Mouse (Mus musculus): ENCODE measurements at regions not wholly inside any gene's neighbourhood (a gene's known extent, or its start where the extent isn't known, plus 50 kb on each side); places are given as distances from the start of the nearest gene placed in this dataset.
"Not testable (repeated sequence)": the region's sequence is repeated elsewhere in the genome, so short reads cannot be mapped to it uniquely, and the experiment has no call there.

GRCm38 (mm10) chr15:5951661-5952060 is 347.9 kb upstream of the Dab2 start:
- not testable (repeated sequence) for DNase-seq; H3K4me2 ChIP-seq; H3K27ac ChIP-seq; H3K27me3 ChIP-seq; ATAC-seq (ENCODE audit: low read depth); H3K9me3 ChIP-seq (replicated peaks); H3K36me3 ChIP-seq; H3K9ac ChIP-seq; H3K4me3 ChIP-seq (replicated peaks); H3K4me1 ChIP-seq (replicated peaks)
- 55% methylated on average over 2 of the region's 2 CpGs for WGBS (ENCODE audit: insufficient replicate concordance)

GRCm38 (mm10) chr15:5953106-5953505 is 346.5 kb upstream of the Dab2 start:
- Histone ChIP-seq H3K36me3 (no peaks in the 10 kb centered on the region), H3K27ac (no peak overlapping the region), H3K9me3 (replicated peaks) (no peaks in the 10 kb centered on the region), H3K4me2 (no peak overlapping the region), H3K9ac (no peak overlapping the region), H3K4me3 (replicated peaks) (no peak overlapping the region), H3K27me3 (no peaks in the 10 kb centered on the region), H3K4me1 (replicated peaks) (no peaks in the 10 kb centered on the region)
- no peak for ATAC-seq (ENCODE audit: low read depth)
- DNase-seq, result no peak

GRCm38 (mm10) chr15:5991351-5992065 is 308.1 kb upstream of the Dab2 start:
- no peak overlapping the region for H3K27ac ChIP-seq
- WGBS (ENCODE audit: insufficient replicate concordance), result 50% methylated on average over 5 of the region's 5 CpGs
- H3K9ac ChIP-seq, result no peak overlapping the region
- no peaks in the 10 kb centered on the region for H3K4me1 ChIP-seq (replicated peaks)
- no peak overlapping the region for H3K4me3 ChIP-seq (replicated peaks)
- no peaks in the 10 kb centered on the region for H3K27me3 ChIP-seq
- no peaks in the 10 kb centered on the region for H3K9me3 ChIP-seq (replicated peaks)
- DNase-seq (no peak), ATAC-seq (ENCODE audit: low read depth) (no peak)
- no peak overlapping the region for H3K4me2 ChIP-seq
- H3K36me3 ChIP-seq, result no peaks in the 10 kb centered on the region

- H3K9me3 ChIP-seq (replicated peaks); H3K9ac ChIP-seq; H3K4me2 ChIP-seq; H3K27ac ChIP-seq; H3K27me3 ChIP-seq; ATAC-seq (ENCODE audit: low read depth); H3K4me3 ChIP-seq (replicated peaks); DNase-seq; H3K4me1 ChIP-seq (replicated peaks); H3K36me3 ChIP-seq: not testable (repeated sequence)
- 57% methylated on average over 1 of the region's 1 CpGs for WGBS (ENCODE audit: insufficient replicate concordance)
These were observed 307.4 kb upstream of the Dab2 start for GRCm38 (mm10) chr15:5992146-5992545.

- H3K27me3 ChIP-seq, result no peaks in the 10 kb centered on the region
- H3K4me3 ChIP-seq (replicated peaks), result no peak overlapping the region
- no peak overlapping the region for H3K9ac ChIP-seq
- H3K4me1 ChIP-seq (replicated peaks), result no peaks in the 10 kb centered on the region
- H3K4me2 ChIP-seq, result no peak overlapping the region
- ATAC-seq (ENCODE audit: low read depth), result no peak
- no peaks in the 10 kb centered on the region for H3K36me3 ChIP-seq
- H3K27ac ChIP-seq, result no peak overlapping the region
- H3K9me3 ChIP-seq (replicated peaks), result no peaks in the 10 kb centered on the region
- DNase-seq, result no peak
- 67% methylated on average over 1 of the region's 1 CpGs for WGBS (ENCODE audit: insufficient replicate concordance)
These were observed 298.8 kb upstream of the Dab2 start for GRCm38 (mm10) chr15:6000816-6001215.

GRCm38 (mm10) chr15:6001394-6001793 is 298.2 kb upstream of the Dab2 start:
- H3K4me2 ChIP-seq, result no peak overlapping the region
- no peaks in the 10 kb centered on the region for H3K4me1 ChIP-seq (replicated peaks)
- no peak overlapping the region for H3K9ac ChIP-seq
- H3K36me3 ChIP-seq, result no peaks in the 10 kb centered on the region
- no peak overlapping the region for H3K4me3 ChIP-seq (replicated peaks)
- ATAC-seq (ENCODE audit: low read depth) (no peak), DNase-seq (no peak)
- WGBS (ENCODE audit: insufficient replicate concordance), result 61% methylated on average over 1 of the region's 1 CpGs
- no peaks in the 10 kb centered on the region for H3K27me3 ChIP-seq
- no peaks in the 10 kb centered on the region for H3K9me3 ChIP-seq (replicated peaks)
- no peak overlapping the region for H3K27ac ChIP-seq

- H3K36me3 ChIP-seq, result no peaks in the 10 kb centered on the region
- DNase-seq, result no peak
- H3K27me3 ChIP-seq, result no peaks in the 10 kb centered on the region
- H3K9me3 ChIP-seq (replicated peaks), result no peaks in the 10 kb centered on the region
- ATAC-seq (ENCODE audit: low read depth), result no peak
- WGBS (ENCODE audit: insufficient replicate concordance), result 59% methylated on average over 1 of the region's 1 CpGs
- no peak overlapping the region for H3K4me3 ChIP-seq (replicated peaks)
- no peak overlapping the region for H3K9ac ChIP-seq
- no peaks in the 10 kb centered on the region for H3K4me1 ChIP-seq (replicated peaks)
- no peak overlapping the region for H3K27ac ChIP-seq
- H3K4me2 ChIP-seq, result no peak overlapping the region
These were observed 284.6 kb upstream of the Dab2 start for GRCm38 (mm10) chr15:6014982-6015381.

GRCm38 (mm10) chr15:6016637-6017049 is 282.9 kb upstream of the Dab2 start:
- Histone ChIP-seq H3K4me2 (no peak overlapping the region), H3K9ac (no peak overlapping the region), H3K9me3 (replicated peaks) (no peaks in the 10 kb centered on the region), H3K4me1 (replicated peaks) (no peaks in the 10 kb centered on the region), H3K36me3 (no peaks in the 10 kb centered on the region), H3K27ac (no peak overlapping the region), H3K27me3 (no peaks in the 10 kb centered on the region), H3K4me3 (replicated peaks) (no peak overlapping the region)
- 59% methylated on average over 5 of the region's 5 CpGs for WGBS (ENCODE audit: insufficient replicate concordance)
- ATAC-seq (ENCODE audit: low read depth), result no peak
- DNase-seq, result no peak

- 56% methylated on average over 4 of the region's 4 CpGs for whole genome bisulfite sequencing (ENCODE audit: insufficient replicate concordance)
These were observed 274.0 kb upstream of the Dab2 start for GRCm38 (mm10) chr15:6025543-6025942.

GRCm38 (mm10) chr15:6029214-6029613 is 270.4 kb upstream of the Dab2 start:
- WGBS (ENCODE audit: insufficient replicate concordance), result 43% methylated on average over 1 of the region's 1 CpGs
- H3K9ac ChIP-seq, result no peak overlapping the region
- no peak for DNase-seq
- H3K4me3 ChIP-seq (replicated peaks), result no peak overlapping the region
- H3K9me3 ChIP-seq (replicated peaks), result no peaks in the 10 kb centered on the region
- no peaks in the 10 kb centered on the region for H3K4me1 ChIP-seq (replicated peaks)
- H3K27ac ChIP-seq, result no peak overlapping the region
- no peak for ATAC-seq (ENCODE audit: low read depth)
- H3K27me3 ChIP-seq, result no peaks in the 10 kb centered on the region
- no peak overlapping the region for H3K4me2 ChIP-seq
- H3K36me3 ChIP-seq, result no peaks in the 10 kb centered on the region

More at GRCm38 (mm10) chr15:6025543-6025942, 274.0 kb upstream of the Dab2 start:
- Histone ChIP-seq H3K9me3 (replicated peaks) (no peaks in the 10 kb centered on the region), H3K27ac (no peak overlapping the region), H3K9ac (no peak overlapping the region), H3K4me1 (replicated peaks) (no peaks in the 10 kb centered on the region), H3K27me3 (no peaks in the 10 kb centered on the region), H3K36me3 (no peaks in the 10 kb centered on the region), H3K4me3 (replicated peaks) (no peak overlapping the region), H3K4me2 (no peak overlapping the region)
- ATAC-seq (ENCODE audit: low read depth) (no peak), DNase-seq (no peak)

GRCm38 (mm10) chr15:6030396-6030795 is 269.2 kb upstream of the Dab2 start:
- no peaks in the 10 kb centered on the region for H3K27me3 ChIP-seq
- ATAC-seq (ENCODE audit: low read depth), result no peak
- no peaks in the 10 kb centered on the region for H3K9me3 ChIP-seq (replicated peaks)
- H3K9ac ChIP-seq, result no peak overlapping the region
- H3K4me2 ChIP-seq, result no peak overlapping the region
- H3K27ac ChIP-seq, result no peak overlapping the region
- no peaks in the 10 kb centered on the region for H3K4me1 ChIP-seq (replicated peaks)
- H3K36me3 ChIP-seq, result no peaks in the 10 kb centered on the region
- no peak for DNase-seq
- WGBS (ENCODE audit: insufficient replicate concordance), result 34% methylated on average over 5 of the region's 5 CpGs
- no peak overlapping the region for H3K4me3 ChIP-seq (replicated peaks)

- H3K27me3 ChIP-seq, result no peaks in the 10 kb centered on the region
- no peaks in the 10 kb centered on the region for H3K4me1 ChIP-seq (replicated peaks)
- ATAC-seq (ENCODE audit: low read depth), result no peak
- no peaks in the 10 kb centered on the region for H3K9me3 ChIP-seq (replicated peaks)
- no peaks in the 10 kb centered on the region for H3K36me3 ChIP-seq
- no peak overlapping the region for H3K4me3 ChIP-seq (replicated peaks)
- H3K27ac ChIP-seq, result no peak overlapping the region
- no peak for DNase-seq
- no peak overlapping the region for H3K4me2 ChIP-seq
- WGBS (ENCODE audit: insufficient replicate concordance), result 67% methylated on average over 4 of the region's 4 CpGs
- H3K9ac ChIP-seq, result no peak overlapping the region
These were observed 265.4 kb upstream of the Dab2 start for GRCm38 (mm10) chr15:6034156-6034555.
